Mouse (Mus musculus) hindbrain, embryonic 15.5 days (tissue): Measurements from ENCODE around the gene Tmprss9. TPM values are rescaled to one million over a fixed set of nuclear protein-coding genes. Genes with fewer than 3 reads are reported as not detected.
A peak's percentile ranks its signal among the peaks of the same experiment; 100 is the strongest.

Source experiments
- ATAC-seq: fragments of 200-750 bp; cut with Nextera tagmentation; 2 replicates; pipeline ENCODE4 v1.8.0; 2017; ENCODE audit warnings: low read depth, moderate number of reproducible peaks, moderate TSS enrichment; ENCODE audit not compliant: low FRiP score
- H3K27ac ChIP-seq: fragments of 300-500 bp; sonication (generic); replicated peaks from 2 replicates; pipeline ENCODE4 v1.5.1; 2015; ENCODE audit warnings: mild to moderate bottlenecking, inconsistent platforms
- H3K27me3 ChIP-seq: fragments of 300-500 bp; sonication (generic); 2 replicates; pipeline ENCODE4 v1.6.1; 2015; ENCODE audit warnings: control low read depth, inconsistent platforms
- H3K36me3 ChIP-seq: fragments of 300-500 bp; sonication (generic); 2 replicates; pipeline ENCODE4 v1.6.1; 2015; ENCODE audit warnings: control low read depth, inconsistent platforms
- H3K4me1 ChIP-seq: fragments of 300-500 bp; sonication (generic); replicated peaks from 2 replicates; pipeline ENCODE4 v1.6.1; 2015; ENCODE audit warnings: control low read depth, inconsistent platforms
- H3K4me2 ChIP-seq: fragments of 300-500 bp; sonication (generic); 2 replicates; pipeline ENCODE4 v1.6.1; 2015; ENCODE audit warnings: moderate library complexity, mild to moderate bottlenecking, inconsistent platforms
- H3K4me3 ChIP-seq: fragments of 300-500 bp; sonication (generic); 2 replicates; pipeline ENCODE4 v1.5.1; 2015; ENCODE audit warnings: mild to moderate bottlenecking, inconsistent platforms
- H3K9ac ChIP-seq: fragments of 300-500 bp; sonication (generic); 2 replicates; pipeline ENCODE4 v1.6.1; 2015; ENCODE audit warnings: inconsistent platforms
- H3K9me3 ChIP-seq: fragments of 300-500 bp; sonication (generic); 2 replicates; pipeline ENCODE4 v1.6.1; 2016; ENCODE audit warnings: control low read depth, inconsistent platforms
- WGBS: fragments of 180-500 bp; shearing (Covaris S2); methylation state at CpG from one replicate; pipeline ENCODE4 v1.1.7; 2015; 5-methylcytosine and 5-hydroxymethylcytosine counted together
- polyA plus RNA-seq: library from polyadenylated mRNA; unstranded; fragments of >200 nt; fragmentation: Nextera tagmentation; extraction: Ambion mirVana; gene quantifications from 2 replicates; pipeline ENCODE4 v1.2.1, GENCODE M21; 2015

Tmprss9 gene
- polyA plus RNA-seq, 1 experiment from 2014 or later: 0.22 TPM

- Histone ChIP-seq H3K4me1 (peaks cover 86% of the 10 kb centered on the region), H3K36me3 (no peaks in the 10 kb centered on the region), H3K9ac (no peak overlapping the region), H3K4me2 (peak overlapping the region; percentile 54), H3K27ac (0 out of 2 replicates have a peak overlapping the region, but pooled peaks have one; percentile 59), H3K4me3 (peak overlapping the region; percentile 16), H3K9me3 (no peaks in the 10 kb centered on the region), H3K27me3 (peaks cover 37% of the 10 kb centered on the region)
- WGBS: 2% methylated on average over 17 of the region's 17 CpGs
- no peak for ATAC-seq
Observed at GRCm38 (mm10) chr10:80935698-80936097, 64.0 kb downstream of the Tmprss9 start.

GRCm38 (mm10) chr10:80936135-80936809, 64.6 kb downstream of the Tmprss9 start:
- ATAC-seq: 0 out of 2 replicates have a peak, but pooled peaks have one; percentile 33
- no peak overlapping the region for H3K9ac ChIP-seq
- H3K4me2 ChIP-seq: peak overlapping the region; percentile 54
- H3K36me3 ChIP-seq: no peaks in the 10 kb centered on the region
- H3K4me3 ChIP-seq: peak overlapping the region; percentile 23
- H3K4me1 ChIP-seq: peaks cover 82% of the 10 kb centered on the region
- H3K9me3 ChIP-seq: no peaks in the 10 kb centered on the region
- peaks cover 36% of the 10 kb centered on the region for H3K27me3 ChIP-seq
- 2% methylated on average over 31 of the region's 37 CpGs for WGBS
- H3K27ac ChIP-seq: peak overlapping the region; percentile 59

- H3K4me2 ChIP-seq: peak overlapping the region; percentile 54
- H3K27me3 ChIP-seq: peaks cover 31% of the 10 kb centered on the region
- no peak for ATAC-seq
- no peak overlapping the region for H3K4me3 ChIP-seq
- H3K27ac ChIP-seq: no peak overlapping the region
- 11% methylated on average over 6 of the region's 6 CpGs for WGBS
- no peaks in the 10 kb centered on the region for H3K9me3 ChIP-seq
- no peaks in the 10 kb centered on the region for H3K36me3 ChIP-seq
- no peak overlapping the region for H3K9ac ChIP-seq
- peaks cover 77% of the 10 kb centered on the region for H3K4me1 ChIP-seq
Observed at GRCm38 (mm10) chr10:80936810-80937164, 65.1 kb downstream of the Tmprss9 start.

GRCm38 (mm10) chr10:80937646-80938045, 66.0 kb downstream of the Tmprss9 start:
- no peak overlapping the region for H3K27ac ChIP-seq
- no peaks in the 10 kb centered on the region for H3K9me3 ChIP-seq
- peaks cover 22% of the 10 kb centered on the region for H3K27me3 ChIP-seq
- H3K4me1 ChIP-seq: peaks cover 68% of the 10 kb centered on the region
- H3K9ac ChIP-seq: no peak overlapping the region
- WGBS: 24% methylated on average over 8 of the region's 8 CpGs
- ATAC-seq: no peak
- H3K4me3 ChIP-seq: no peak overlapping the region
- H3K4me2 ChIP-seq: no peak overlapping the region
- no peaks in the 10 kb centered on the region for H3K36me3 ChIP-seq

- Histone ChIP-seq H3K36me3 (no peaks in the 10 kb centered on the region), H3K4me3 (peak overlapping the region; percentile 32), H3K4me1 (peaks cover 55% of the 10 kb centered on the region), H3K27me3 (peaks cover 9% of the 10 kb centered on the region), H3K27ac (peak overlapping the region; percentile 76; the same call in 1 of the 2 replicates), H3K9ac (peak overlapping the region; percentile 38), H3K9me3 (no peaks in the 10 kb centered on the region), H3K4me2 (peak overlapping the region; percentile 59)
- WGBS: 14% methylated on average over 15 of the region's 15 CpGs
- peak; percentile 23; the same call in 1 of the 2 replicates for ATAC-seq
Observed at GRCm38 (mm10) chr10:80938831-80939550, 67.3 kb downstream of the Tmprss9 start.

- peak overlapping the region; percentile 59 for H3K4me2 ChIP-seq
- no peaks in the 10 kb centered on the region for H3K36me3 ChIP-seq
- peaks cover 55% of the 10 kb centered on the region for H3K4me1 ChIP-seq
- ATAC-seq: peak; percentile 63
- H3K9ac ChIP-seq: peak overlapping the region; percentile 38
- H3K27me3 ChIP-seq: peaks cover 2% of the 10 kb centered on the region
- H3K9me3 ChIP-seq: no peaks in the 10 kb centered on the region
- peak overlapping the region; percentile 32 for H3K4me3 ChIP-seq
- WGBS: 2% methylated on average over 28 of the region's 28 CpGs
- peak overlapping the region; percentile 76 for H3K27ac ChIP-seq
Observed at GRCm38 (mm10) chr10:80939671-80940070, 68.0 kb downstream of the Tmprss9 start.

GRCm38 (mm10) chr10:80940320-80940987, 68.8 kb downstream of the Tmprss9 start:
- Histone ChIP-seq H3K9ac (peak overlapping the region; percentile 38; the same call in 1 of the 2 replicates), H3K4me3 (peak overlapping the region; percentile 32), H3K9me3 (no peaks in the 10 kb centered on the region), H3K4me1 (peaks cover 52% of the 10 kb centered on the region), H3K4me2 (peak overlapping the region; percentile 59), H3K36me3 (no peaks in the 10 kb centered on the region), H3K27ac (peak overlapping the region; percentile 76), H3K27me3 (no peaks in the 10 kb centered on the region; the same call in 1 of the 2 replicates)
- 39% methylated on average over 8 of the region's 8 CpGs for WGBS
- ATAC-seq: no peak

- Histone ChIP-seq H3K4me2 (no peak overlapping the region), H3K36me3 (no peaks in the 10 kb centered on the region), H3K4me3 (no peak overlapping the region), H3K27me3 (no peaks in the 10 kb centered on the region; the same call in 1 of the 2 replicates), H3K27ac (no peak overlapping the region), H3K4me1 (peaks cover 47% of the 10 kb centered on the region), H3K9me3 (no peaks in the 10 kb centered on the region), H3K9ac (no peak overlapping the region)
- no peak for ATAC-seq
- 67% methylated on average over 2 of the region's 2 CpGs for WGBS
Observed at GRCm38 (mm10) chr10:80940988-80941347, 69.3 kb downstream of the Tmprss9 start.

GRCm38 (mm10) chr10:80942919-80943318, 71.3 kb downstream of the Tmprss9 start:
- no peaks in the 10 kb centered on the region; the same call in 1 of the 2 replicates for H3K27me3 ChIP-seq
- H3K36me3 ChIP-seq: no peaks in the 10 kb centered on the region

GRCm38 (mm10) chr10:80943701-80944100, 72.1 kb downstream of the Tmprss9 start:
- no peaks in the 10 kb centered on the region for H3K9me3 ChIP-seq
- H3K4me1 ChIP-seq: peaks cover 22% of the 10 kb centered on the region
- ATAC-seq: no peak
- no peak overlapping the region for H3K4me2 ChIP-seq
- no peak overlapping the region for H3K9ac ChIP-seq
- H3K36me3 ChIP-seq: no peaks in the 10 kb centered on the region
- no peak overlapping the region for H3K4me3 ChIP-seq
- no peaks in the 10 kb centered on the region; the same call in 1 of the 2 replicates for H3K27me3 ChIP-seq
- no peak overlapping the region for H3K27ac ChIP-seq
- WGBS: 83% methylated on average over 9 of the region's 9 CpGs

More at GRCm38 (mm10) chr10:80942919-80943318, 71.3 kb downstream of the Tmprss9 start:
- H3K4me1 ChIP-seq: peaks cover 28% of the 10 kb centered on the region
- ATAC-seq: no peak
- no peak overlapping the region for H3K9ac ChIP-seq
- H3K27ac ChIP-seq: no peak overlapping the region
- H3K4me2 ChIP-seq: no peak overlapping the region
- WGBS: 67% methylated on average over 8 of the region's 8 CpGs
- no peaks in the 10 kb centered on the region for H3K9me3 ChIP-seq
- no peak overlapping the region for H3K4me3 ChIP-seq

- Histone ChIP-seq H3K4me3 (no peak overlapping the region), H3K27me3 (no peaks in the 10 kb centered on the region; the same call in 1 of the 2 replicates), H3K4me2 (no peak overlapping the region), H3K27ac (no peak overlapping the region), H3K9ac (no peak overlapping the region), H3K4me1 (peaks cover 16% of the 10 kb centered on the region), H3K9me3 (no peaks in the 10 kb centered on the region), H3K36me3 (no peaks in the 10 kb centered on the region)
- WGBS: 74% methylated on average over 5 of the region's 5 CpGs
- ATAC-seq: no peak
Observed at GRCm38 (mm10) chr10:80944231-80944630, 72.6 kb downstream of the Tmprss9 start.
